Mouse (Mus musculus): ENCODE data around the gene Akr1c20.

DNA sequence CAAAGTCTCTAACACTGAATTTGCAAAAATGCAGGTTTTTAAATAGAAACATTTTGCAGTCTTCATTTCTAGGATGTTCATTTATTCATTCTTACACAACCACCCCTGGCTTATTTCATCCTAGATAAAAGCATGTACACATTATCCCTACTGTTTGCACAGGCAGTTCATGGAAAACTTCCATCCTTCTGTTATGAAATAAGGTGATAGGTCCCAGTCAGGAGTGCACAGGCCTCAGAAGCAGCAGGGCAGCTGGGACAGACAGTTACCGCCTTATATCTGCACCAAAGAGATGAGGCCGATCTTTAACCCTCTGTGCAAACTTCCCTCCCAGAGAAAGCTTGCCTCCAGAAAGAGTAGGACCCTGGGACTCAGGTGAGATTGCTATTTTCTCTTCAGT lies 8.3 kb downstream of the Akr1c20 start:
- TF ChIP-seq CTCF (IDR thresholded peaks at IDR 0.05; ENCODE audit: insufficient read depth, low read length): no peak
- TF ChIP-seq POLR2A (IDR thresholded peaks at IDR 0.05; ENCODE audit: borderline replicate concordance, extremely low read depth, low read depth, low read length): no peak
